Mouse (Mus musculus) bone marrow, adult 2 months (tissue): ENCODE measurements around the gene Pik3cg.

Source experiments
- CTCF ChIP-seq: fragments of 200-500 bp; IDR thresholded peaks from 2 replicates; pipeline ENCODE4 v1.5.1; 2011; ENCODE audit warnings: low read length, control low read depth; ENCODE audit not compliant: control insufficient read depth, insufficient read depth
- POLR2A ChIP-seq: fragments of 200-500 bp; IDR thresholded peaks from 2 replicates; pipeline ENCODE4 v1.6.1; 2011; ENCODE audit warnings: low read depth, mild to moderate bottlenecking, control low read depth, low read length, borderline replicate concordance; ENCODE audit not compliant: control insufficient read depth

DNA sequence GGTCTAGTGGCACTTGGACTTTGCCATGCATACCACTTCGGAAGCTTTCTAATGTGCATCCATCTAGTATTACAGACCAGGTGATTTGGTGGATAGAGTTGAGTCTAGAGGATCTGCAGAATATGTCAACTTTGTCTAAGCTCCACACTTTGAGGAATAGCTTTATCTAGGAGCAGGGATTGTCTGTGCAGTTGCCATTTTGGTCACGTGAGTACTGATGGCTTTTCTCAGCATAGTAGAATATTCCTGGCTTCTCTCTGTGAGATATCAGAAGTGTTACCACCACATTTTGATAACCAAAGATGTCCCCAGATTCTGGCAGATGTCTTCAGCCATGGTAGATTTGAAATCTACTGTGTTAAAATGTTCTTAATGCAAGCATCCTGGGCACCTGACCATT, 84.0 kb downstream of the Pik3cg start:
- TF ChIP-seq CTCF: no peak
- no peak for TF ChIP-seq POLR2A
